Mouse (Mus musculus): ENCODE measurements around the gene Rab11fip4. TPM values are rescaled to one million over a fixed set of nuclear protein-coding genes. Genes with fewer than 3 reads are reported as not detected.
A peak's percentile ranks its signal among the peaks of the same experiment; 100 is the strongest.
"Not testable (repeated sequence)": the region's sequence is repeated elsewhere in the genome, so short reads cannot be mapped to it uniquely, and the experiment has no call there.

The Rab11fip4 gene
- total and polyA plus RNA-seq, 3 experiments: 0.05 TPM; not detected in 2

DNA sequence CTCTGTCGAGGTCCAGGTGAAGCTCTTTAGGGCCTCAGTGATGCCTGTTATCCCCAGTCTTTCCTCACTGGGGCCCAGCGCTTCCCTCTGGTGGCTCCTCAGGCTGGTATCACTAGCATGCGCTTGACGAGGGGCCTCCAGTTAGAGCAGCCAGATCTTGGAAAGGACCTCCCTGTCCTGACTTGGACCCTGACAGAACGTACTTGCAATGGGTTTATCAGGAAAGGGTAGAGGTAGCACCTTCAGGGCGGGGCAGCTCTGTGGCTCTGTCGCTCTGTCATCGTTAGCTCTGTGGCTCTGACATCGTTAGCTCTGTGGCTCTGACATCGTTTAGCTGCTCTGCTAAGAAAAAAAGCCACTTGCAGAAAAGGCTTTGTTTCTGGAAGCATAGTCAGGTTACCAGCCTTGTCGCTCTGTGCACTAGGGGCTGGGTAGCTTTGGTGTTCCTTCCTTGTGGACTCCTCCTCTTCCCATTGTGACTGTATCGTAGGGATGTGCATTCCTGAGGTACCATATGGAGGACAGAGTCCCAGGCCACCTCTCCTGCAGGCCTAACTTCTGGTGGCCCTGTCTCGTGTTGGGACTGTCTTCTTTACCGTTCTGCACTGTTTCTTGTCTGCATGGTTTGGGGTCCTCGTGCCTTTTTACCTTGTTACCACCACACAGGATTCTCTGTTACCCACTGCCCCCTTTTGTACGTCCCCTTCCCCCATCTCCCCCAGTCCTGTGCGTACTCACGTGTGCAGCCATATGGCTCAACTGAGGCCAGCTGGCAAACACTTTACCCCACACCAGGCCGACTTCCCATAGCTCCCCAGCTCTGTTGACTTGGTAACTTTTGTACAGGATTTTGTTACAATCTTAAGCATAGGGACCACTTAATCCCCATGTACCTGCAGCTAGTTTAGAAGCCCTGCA lies 105.6 kb downstream of the Rab11fip4 start:
- DNase-seq (ENCODE audit: low spot score): no peak
- Histone ChIP-seq H3K36me3 (replicated peaks) (peaks cover 22% of the 10 kb centered on the region), H3K4me3 (ENCODE audit: low read depth, low read length) (no peak overlapping the region), H3K9me3 (replicated peaks) (no peaks in the 10 kb centered on the region), H3K27me3 (ENCODE audit: insufficient read depth, low read length) (peaks cover 45% of the 10 kb centered on the region), H3K4me1 (ENCODE audit: insufficient read depth, low read depth, low read length) (peaks cover 3% of the 10 kb centered on the region)
- ATAC-seq (ENCODE audit: extremely low read depth, insufficient number of reproducible peaks, low FRiP score, poor library complexity, severe bottlenecking): no peak
- TF ChIP-seq TAL1 (conservative IDR thresholded peaks at IDR 0.05; ENCODE audit: low read depth, low read length): no peak
- no peak for TF ChIP-seq GATA2 (IDR thresholded peaks at IDR 0.05; ENCODE audit: borderline replicate concordance, low read depth, low read length)
- no peak for TF ChIP-seq CTCF (IDR thresholded peaks at IDR 0.05; ENCODE audit: low read depth, low read length)
- no peak for TF ChIP-seq POLR2AphosphoS5 (IDR thresholded peaks at IDR 0.05; ENCODE audit: insufficient replicate concordance, low read depth, low read length)

- DNase-seq (ENCODE audit: low spot score) (no peak), ATAC-seq (ENCODE audit: extremely low read depth, insufficient number of reproducible peaks, low FRiP score, poor library complexity, severe bottlenecking) (no peak)
- no peaks in the 10 kb centered on the region for H3K9me3 ChIP-seq (replicated peaks)
- H3K27me3 ChIP-seq (ENCODE audit: insufficient read depth, low read length): peaks cover 33% of the 10 kb centered on the region
- no peak overlapping the region for H3K4me3 ChIP-seq (ENCODE audit: low read depth, low read length)
- H3K4me1 ChIP-seq (ENCODE audit: insufficient read depth, low read depth, low read length): peaks cover 12% of the 10 kb centered on the region
- TF ChIP-seq CTCF (IDR thresholded peaks at IDR 0.05; ENCODE audit: low read depth, low read length): no peak
- H3K36me3 ChIP-seq (replicated peaks): peaks cover 33% of the 10 kb centered on the region
Measured at GRCm38 (mm10) chr11:79698071-79698470, 107.1 kb downstream of the Rab11fip4 start.

DNA sequence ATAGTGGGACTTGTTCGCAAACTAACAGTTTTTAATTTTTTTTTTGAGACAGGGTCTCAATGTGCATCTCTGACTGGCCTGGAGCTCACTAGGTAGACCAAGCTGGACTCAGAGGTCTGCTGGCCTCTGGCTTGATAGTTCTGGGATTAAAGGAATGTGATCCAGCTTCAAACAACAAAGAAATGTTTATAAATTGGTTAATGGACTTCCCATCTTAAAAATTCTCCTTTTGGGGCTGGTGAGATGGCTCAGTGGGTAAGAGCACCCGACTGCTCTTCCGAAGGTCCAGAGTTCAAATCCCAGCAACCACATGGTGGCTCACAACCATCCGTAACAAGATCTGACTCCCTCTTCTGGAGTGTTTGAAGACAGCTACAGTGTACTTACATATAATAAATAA lies 107.5 kb downstream of the Rab11fip4 start:
- not testable (repeated sequence) for DNase-seq (ENCODE audit: low spot score); H3K4me3 ChIP-seq (ENCODE audit: low read depth, low read length); H3K9me3 ChIP-seq (replicated peaks); ATAC-seq (ENCODE audit: extremely low read depth, insufficient number of reproducible peaks, low FRiP score, poor library complexity, severe bottlenecking)
- peaks cover 16% of the 10 kb centered on the region for H3K4me1 ChIP-seq (ENCODE audit: insufficient read depth, low read depth, low read length)
- peaks cover 33% of the 10 kb centered on the region for H3K36me3 ChIP-seq (replicated peaks)
- peaks cover 30% of the 10 kb centered on the region for H3K27me3 ChIP-seq (ENCODE audit: insufficient read depth, low read length)

- TF ChIP-seq TAL1 (conservative IDR thresholded peaks at IDR 0.05; ENCODE audit: low read depth, low read length): no peak
- TF ChIP-seq CTCF (IDR thresholded peaks at IDR 0.05; ENCODE audit: low read depth, low read length): no peak
- TF ChIP-seq GATA2 (IDR thresholded peaks at IDR 0.05; ENCODE audit: borderline replicate concordance, low read depth, low read length): no peak
- no peak for TF ChIP-seq POLR2AphosphoS5 (IDR thresholded peaks at IDR 0.05; ENCODE audit: insufficient replicate concordance, low read depth, low read length)
- no peak for TF ChIP-seq GATA1 (IDR thresholded peaks at IDR 0.05; ENCODE audit: borderline replicate concordance, low read length)
- no peak for DNase-seq (ENCODE audit: low spot score)
Measured at GRCm38 (mm10) chr11:79701466-79701865, 110.5 kb downstream of the Rab11fip4 start.

GRCm38 (mm10) chr11:79702092-79702491 lies 111.1 kb downstream of the Rab11fip4 start:
- no peak for DNase-seq (ENCODE audit: low spot score)
- Histone ChIP-seq H3K4me1 (ENCODE audit: insufficient read depth, low read depth, low read length) (peaks cover 29% of the 10 kb centered on the region), H3K4me3 (ENCODE audit: low read depth, low read length) (no peak overlapping the region), H3K36me3 (replicated peaks) (peaks cover 33% of the 10 kb centered on the region), H3K27me3 (ENCODE audit: insufficient read depth, low read length) (peaks cover 7% of the 10 kb centered on the region), H3K9me3 (replicated peaks) (no peaks in the 10 kb centered on the region)
- ATAC-seq (ENCODE audit: extremely low read depth, insufficient number of reproducible peaks, low FRiP score, poor library complexity, severe bottlenecking): no peak
- TF ChIP-seq TAL1 (conservative IDR thresholded peaks at IDR 0.05; ENCODE audit: low read depth, low read length) (no peak), GATA2 (IDR thresholded peaks at IDR 0.05; ENCODE audit: borderline replicate concordance, low read depth, low read length) (no peak), GATA1 (IDR thresholded peaks at IDR 0.05; ENCODE audit: borderline replicate concordance, low read length) (no peak), POLR2AphosphoS5 (IDR thresholded peaks at IDR 0.05; ENCODE audit: insufficient replicate concordance, low read depth, low read length) (no peak), CTCF (IDR thresholded peaks at IDR 0.05; ENCODE audit: low read depth, low read length) (no peak)

More at GRCm38 (mm10) chr11:79701466-79701865, 110.5 kb downstream of the Rab11fip4 start:
- Histone ChIP-seq H3K4me3 (ENCODE audit: low read depth, low read length) (no peak overlapping the region), H3K4me1 (ENCODE audit: insufficient read depth, low read depth, low read length) (peaks cover 29% of the 10 kb centered on the region), H3K36me3 (replicated peaks) (peaks cover 33% of the 10 kb centered on the region), H3K9me3 (replicated peaks) (no peaks in the 10 kb centered on the region), H3K27me3 (ENCODE audit: insufficient read depth, low read length) (peaks cover 11% of the 10 kb centered on the region)
- no peak for ATAC-seq (ENCODE audit: extremely low read depth, insufficient number of reproducible peaks, low FRiP score, poor library complexity, severe bottlenecking)

DNA sequence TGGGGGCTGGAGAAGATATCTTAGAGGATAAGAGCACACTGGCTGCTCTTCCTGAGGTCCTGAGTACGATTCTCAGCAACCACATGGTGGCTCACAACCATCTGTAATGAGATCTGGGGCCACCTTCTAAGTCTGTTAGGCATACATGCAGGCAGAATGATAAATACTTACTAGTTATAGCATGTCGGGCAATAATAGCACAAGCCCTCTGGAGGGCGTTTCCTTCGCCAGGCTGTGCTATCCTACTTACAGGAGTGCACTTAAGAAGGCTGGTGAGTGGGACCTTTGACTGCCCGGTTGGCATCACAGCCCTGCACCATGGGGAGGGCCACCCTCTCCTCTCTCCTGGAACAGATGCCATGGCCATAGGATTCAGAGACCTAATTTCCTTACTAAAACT lies 112.4 kb downstream of the Rab11fip4 start:
- Histone ChIP-seq H3K36me3 (replicated peaks) (peaks cover 33% of the 10 kb centered on the region), H3K4me3 (ENCODE audit: low read depth, low read length) (peak overlapping the region; percentile 95), H3K27me3 (ENCODE audit: insufficient read depth, low read length) (no peaks in the 10 kb centered on the region; the same call in 1 of the 2 replicates), H3K4me1 (ENCODE audit: insufficient read depth, low read depth, low read length) (peaks cover 29% of the 10 kb centered on the region), H3K9me3 (replicated peaks) (no peaks in the 10 kb centered on the region)
- peak; percentile 55; the same call in 1 of the 2 replicates for ATAC-seq (ENCODE audit: extremely low read depth, insufficient number of reproducible peaks, low FRiP score, poor library complexity, severe bottlenecking)
- TF ChIP-seq POLR2AphosphoS5 (IDR thresholded peaks at IDR 0.05; ENCODE audit: insufficient replicate concordance, low read depth, low read length) (no peak), TAL1 (conservative IDR thresholded peaks at IDR 0.05; ENCODE audit: low read depth, low read length) (no peak), GATA2 (IDR thresholded peaks at IDR 0.05; ENCODE audit: borderline replicate concordance, low read depth, low read length) (no peak), GATA1 (IDR thresholded peaks at IDR 0.05; ENCODE audit: borderline replicate concordance, low read length) (no peak), CTCF (IDR thresholded peaks at IDR 0.05; ENCODE audit: low read depth, low read length) (0 out of 2 replicates have a peak, but pooled peaks have one; percentile 19)
- DNase-seq (ENCODE audit: low spot score): peak; percentile 20
